Mouse (Mus musculus) lung, embryonic 15.5 days (tissue): ENCODE data around the gene Itpkb. TPM values are rescaled to one million over a fixed set of nuclear protein-coding genes. Genes with fewer than 3 reads are reported as not detected.

Experiments used
- ATAC-seq: fragments of 200-750 bp; cut with Nextera tagmentation; 2 replicates; pipeline ENCODE4 v1.8.0; 2017; ENCODE audit warnings: moderate number of reproducible peaks, borderline replicate concordance; ENCODE audit not compliant: low FRiP score, low TSS enrichment; ENCODE audit errors: extremely low read depth
- H3K27ac ChIP-seq: fragments of 300-500 bp; sonication (generic); 2 replicates; pipeline ENCODE4 v1.5.1; 2015; ENCODE audit warnings: moderate library complexity, mild to moderate bottlenecking, inconsistent platforms
- H3K27me3 ChIP-seq: fragments of 300-500 bp; sonication (generic); 2 replicates; pipeline ENCODE4 v1.6.1; 2015; ENCODE audit warnings: inconsistent platforms
- H3K36me3 ChIP-seq: fragments of 300-500 bp; sonication (generic); 2 replicates; pipeline ENCODE4 v1.6.1; 2015; ENCODE audit warnings: inconsistent platforms
- H3K4me1 ChIP-seq: fragments of 300-500 bp; sonication (generic); 2 replicates; pipeline ENCODE4 v1.6.1; 2015; ENCODE audit warnings: inconsistent platforms
- H3K4me2 ChIP-seq: fragments of 300-500 bp; sonication (generic); 2 replicates; pipeline ENCODE4 v1.6.1; 2015; ENCODE audit warnings: inconsistent platforms, mild to moderate bottlenecking, moderate library complexity
- H3K4me3 ChIP-seq: fragments of 300-500 bp; sonication (generic); 2 replicates; pipeline ENCODE4 v1.5.1; 2015; ENCODE audit warnings: mild to moderate bottlenecking, inconsistent platforms
- H3K9ac ChIP-seq: fragments of 300-500 bp; sonication (generic); 2 replicates; pipeline ENCODE4 v1.6.1; 2015; ENCODE audit warnings: inconsistent platforms
- H3K9me3 ChIP-seq: fragments of 300-500 bp; sonication (generic); 2 replicates; pipeline ENCODE4 v1.6.1; 2016; ENCODE audit warnings: inconsistent platforms
- WGBS: fragments of 180-500 bp; shearing (Covaris S2); methylation state at CpG from one replicate; pipeline ENCODE4 v1.1.7; 2015; 5-methylcytosine and 5-hydroxymethylcytosine counted together
- polyA plus RNA-seq: library from polyadenylated mRNA; unstranded; fragments of >200 nt; fragmentation: Nextera tagmentation; extraction: Ambion mirVana; gene quantifications from 2 replicates; pipeline ENCODE4 v1.2.1, GENCODE M21; 2015

Gene Itpkb
- polyA plus RNA-seq, 1 experiment from 2014 or later, result 10.9 TPM

DNA sequence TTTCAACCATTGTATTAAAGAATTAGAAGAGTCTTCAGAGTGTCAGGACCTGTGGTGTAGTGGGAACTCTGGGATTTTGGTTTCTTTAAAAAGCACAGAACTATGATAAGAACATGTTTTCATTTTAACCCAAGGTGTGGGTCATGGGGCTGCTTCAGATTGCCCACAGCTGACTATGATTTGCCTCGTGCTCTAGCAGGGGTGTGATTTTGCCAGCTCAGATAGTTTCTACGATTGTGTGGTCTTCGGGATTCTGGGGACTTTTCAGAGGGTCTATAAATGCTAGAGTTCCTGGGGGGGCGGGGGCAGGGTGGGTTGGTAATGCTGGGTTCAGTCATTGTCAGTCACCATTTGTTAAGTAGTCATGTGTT lies 61.3 kb downstream of the Itpkb start:
- Histone ChIP-seq H3K4me3 (no peak overlapping the region), H3K4me1 (peaks cover 59% of the 10 kb centered on the region), H3K27ac (no peak overlapping the region; the same call in 1 of the 2 replicates), H3K9ac (no peak overlapping the region), H3K36me3 (no peaks in the 10 kb centered on the region), H3K4me2 (no peak overlapping the region), H3K27me3 (no peaks in the 10 kb centered on the region), H3K9me3 (no peaks in the 10 kb centered on the region)
- ATAC-seq, result no peak
- 79% methylated on average over 4 of the region's 4 CpGs for WGBS

DNA sequence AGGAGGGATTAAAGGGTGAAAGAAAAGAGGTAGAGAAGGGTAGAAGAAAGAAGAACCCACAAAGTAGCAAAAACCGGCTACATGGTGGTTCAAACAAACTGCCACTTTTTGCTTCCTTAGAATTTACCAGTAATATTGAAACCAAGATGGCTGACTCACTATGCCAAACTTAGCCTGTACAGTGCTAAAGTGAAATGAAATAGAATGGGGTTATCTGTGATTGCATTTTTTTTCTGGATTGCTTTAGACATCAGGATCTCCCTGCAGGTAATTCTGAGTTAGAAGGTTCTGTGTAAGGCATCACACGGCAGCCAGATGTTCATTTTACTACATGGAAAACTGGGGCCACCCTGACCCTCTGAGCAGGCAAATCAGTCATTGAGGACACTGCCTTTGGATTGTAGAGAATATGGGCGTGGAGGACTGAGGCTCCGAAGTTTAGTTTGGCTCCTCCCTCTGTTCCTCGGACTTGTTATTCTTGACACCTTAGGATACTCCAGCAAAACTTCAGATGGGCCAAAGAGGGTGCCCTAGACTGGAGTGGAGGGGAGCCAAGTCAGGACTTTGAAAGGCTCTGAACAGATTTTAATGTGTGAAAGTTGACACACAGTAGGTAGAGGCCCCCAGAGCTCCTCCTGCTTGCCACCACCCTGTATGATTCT lies 62.0 kb downstream of the Itpkb start:
- ATAC-seq, result no peak
- Histone ChIP-seq H3K4me1 (peaks cover 56% of the 10 kb centered on the region), H3K4me3 (no peak overlapping the region), H3K36me3 (no peaks in the 10 kb centered on the region), H3K4me2 (no peak overlapping the region), H3K9me3 (no peaks in the 10 kb centered on the region), H3K27me3 (no peaks in the 10 kb centered on the region), H3K27ac (peak overlapping the region; percentile 48; the same call in 1 of the 2 replicates), H3K9ac (no peak overlapping the region)
- WGBS, result 65% methylated on average over 5 of the region's 5 CpGs

DNA sequence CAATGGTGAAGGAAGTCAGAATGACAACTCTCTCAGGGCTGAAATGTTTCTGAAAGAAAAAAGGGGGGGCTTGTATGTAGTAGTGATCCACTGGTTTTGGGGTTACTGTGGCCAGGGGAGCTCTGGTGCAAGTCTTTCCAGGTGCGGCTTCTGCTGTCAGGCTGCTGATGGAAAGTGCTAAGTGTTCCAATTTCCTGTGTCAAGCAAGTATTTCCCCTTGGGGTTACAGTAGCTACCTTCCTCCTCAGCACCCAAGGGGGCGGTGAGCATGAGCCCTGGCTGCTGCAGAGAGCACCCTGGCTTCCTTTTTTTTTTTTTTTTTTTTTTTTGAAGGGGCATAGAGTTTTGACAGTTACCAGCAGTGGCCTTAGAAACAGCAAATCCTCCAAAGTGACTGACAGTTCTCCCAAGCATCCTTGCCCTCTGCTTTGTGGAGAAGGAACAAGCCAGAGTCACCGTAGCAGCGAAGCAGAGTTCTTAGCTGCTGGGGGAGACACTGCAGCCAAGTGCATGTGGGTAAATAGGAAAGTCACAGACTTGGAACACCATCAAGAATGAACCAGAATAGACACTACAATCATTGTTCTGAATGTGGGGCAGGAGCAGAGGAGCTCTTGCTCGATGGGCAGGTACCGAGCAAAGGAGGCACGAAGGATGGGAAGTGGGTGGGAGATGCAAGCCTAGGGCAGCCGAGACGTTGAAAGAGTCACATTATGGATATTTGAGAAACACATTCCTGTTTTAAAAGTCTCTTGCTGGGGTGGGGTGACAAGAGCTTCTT lies 62.9 kb downstream of the Itpkb start:
- H3K4me3 ChIP-seq, result no peak overlapping the region
- H3K36me3 ChIP-seq, result no peaks in the 10 kb centered on the region
- H3K27ac ChIP-seq, result peak overlapping the region; percentile 48
- no peaks in the 10 kb centered on the region for H3K9me3 ChIP-seq
- ATAC-seq, result no peak
- peaks cover 53% of the 10 kb centered on the region for H3K4me1 ChIP-seq
- H3K9ac ChIP-seq, result no peak overlapping the region
- WGBS, result 56% methylated on average over 9 of the region's 9 CpGs
- H3K27me3 ChIP-seq, result no peaks in the 10 kb centered on the region
- no peak overlapping the region for H3K4me2 ChIP-seq

DNA sequence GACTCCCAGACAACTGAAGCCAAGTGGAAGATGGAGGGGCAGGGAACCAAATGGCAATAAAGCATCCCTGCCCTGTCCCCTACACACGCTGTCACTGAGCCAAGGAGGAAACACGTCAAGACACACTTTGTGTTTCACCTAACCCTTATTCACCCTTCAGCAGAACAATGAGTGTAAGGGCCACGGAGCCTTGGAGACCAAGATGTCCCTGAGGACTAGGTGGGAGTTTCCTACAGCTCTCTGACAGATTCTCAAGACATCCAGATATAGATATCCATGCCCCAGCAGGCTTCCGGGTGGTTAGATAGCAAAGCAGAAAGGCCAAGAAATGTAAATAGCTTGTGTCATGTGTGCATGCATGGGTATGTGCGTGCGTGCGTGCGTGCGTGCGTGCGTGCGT lies 63.6 kb downstream of the Itpkb start:
- Histone ChIP-seq H3K4me3 (no peak overlapping the region), H3K36me3 (no peaks in the 10 kb centered on the region), H3K4me2 (no peak overlapping the region), H3K9ac (no peak overlapping the region), H3K9me3 (no peaks in the 10 kb centered on the region), H3K27ac (peak overlapping the region; percentile 48; the same call in 1 of the 2 replicates), H3K27me3 (no peaks in the 10 kb centered on the region), H3K4me1 (peaks cover 47% of the 10 kb centered on the region)
- no peak for ATAC-seq
- WGBS, result 78% methylated on average over 12 of the region's 12 CpGs

GRCm38 (mm10) chr1:180397734-180398133 lies 67.4 kb downstream of the Itpkb start:
- no peak overlapping the region for H3K4me3 ChIP-seq
- H3K27me3 ChIP-seq, result no peaks in the 10 kb centered on the region
- H3K4me2 ChIP-seq, result no peak overlapping the region
- no peak overlapping the region for H3K9ac ChIP-seq
- H3K36me3 ChIP-seq, result no peaks in the 10 kb centered on the region
- ATAC-seq, result no peak
- H3K9me3 ChIP-seq, result no peaks in the 10 kb centered on the region
- peaks cover 58% of the 10 kb centered on the region for H3K4me1 ChIP-seq
- no peak overlapping the region for H3K27ac ChIP-seq
- WGBS, result 35% methylated on average over 5 of the region's 5 CpGs

GRCm38 (mm10) chr1:180398446-180398845 lies 68.2 kb downstream of the Itpkb start:
- no peaks in the 10 kb centered on the region for H3K27me3 ChIP-seq
- no peak overlapping the region for H3K27ac ChIP-seq
- WGBS, result 61% methylated on average over 3 of the region's 3 CpGs
- H3K4me1 ChIP-seq, result peaks cover 58% of the 10 kb centered on the region
- H3K4me2 ChIP-seq, result no peak overlapping the region
- no peaks in the 10 kb centered on the region for H3K36me3 ChIP-seq
- H3K9me3 ChIP-seq, result no peaks in the 10 kb centered on the region
- no peak overlapping the region for H3K9ac ChIP-seq
- ATAC-seq, result no peak
- no peak overlapping the region for H3K4me3 ChIP-seq

GRCm38 (mm10) chr1:180400691-180401455 lies 70.6 kb downstream of the Itpkb start:
- Histone ChIP-seq H3K36me3 (no peaks in the 10 kb centered on the region), H3K9me3 (no peaks in the 10 kb centered on the region), H3K9ac (no peak overlapping the region), H3K27ac (peak overlapping the region; percentile 95; the same call in 1 of the 2 replicates), H3K27me3 (no peaks in the 10 kb centered on the region), H3K4me1 (peaks cover 69% of the 10 kb centered on the region), H3K4me3 (no peak overlapping the region), H3K4me2 (no peak overlapping the region)
- WGBS, result 67% methylated on average over 4 of the region's 4 CpGs
- no peak for ATAC-seq

GRCm38 (mm10) chr1:180401725-180402124 lies 71.4 kb downstream of the Itpkb start:
- ATAC-seq, result no peak
- Histone ChIP-seq H3K4me3 (no peak overlapping the region), H3K4me2 (no peak overlapping the region), H3K27ac (peak overlapping the region; percentile 95), H3K9me3 (no peaks in the 10 kb centered on the region), H3K27me3 (no peaks in the 10 kb centered on the region), H3K9ac (no peak overlapping the region), H3K36me3 (no peaks in the 10 kb centered on the region), H3K4me1 (peaks cover 73% of the 10 kb centered on the region)
- WGBS, result 69% methylated on average over 6 of the region's 6 CpGs

GRCm38 (mm10) chr1:180402481-180403081 lies 72.3 kb downstream of the Itpkb start:
- H3K4me2 ChIP-seq, result no peak overlapping the region
- no peak overlapping the region for H3K9ac ChIP-seq
- peaks cover 76% of the 10 kb centered on the region for H3K4me1 ChIP-seq
- no peak for ATAC-seq
- H3K4me3 ChIP-seq, result no peak overlapping the region
- H3K27me3 ChIP-seq, result no peaks in the 10 kb centered on the region
- WGBS, result 56% methylated on average over 11 of the region's 11 CpGs
- H3K9me3 ChIP-seq, result no peaks in the 10 kb centered on the region
- H3K36me3 ChIP-seq, result no peaks in the 10 kb centered on the region
- peak overlapping the region; percentile 95 for H3K27ac ChIP-seq

- Histone ChIP-seq H3K4me2 (peak overlapping the region; percentile 36), H3K9me3 (no peaks in the 10 kb centered on the region), H3K9ac (no peak overlapping the region), H3K27me3 (no peaks in the 10 kb centered on the region), H3K4me3 (no peak overlapping the region), H3K36me3 (no peaks in the 10 kb centered on the region), H3K4me1 (peaks cover 83% of the 10 kb centered on the region), H3K27ac (peak overlapping the region; percentile 95)
- no peak for ATAC-seq
- 79% methylated on average over 8 of the region's 8 CpGs for WGBS
Observed at GRCm38 (mm10) chr1:180403357-180403693, 73.0 kb downstream of the Itpkb start.

DNA sequence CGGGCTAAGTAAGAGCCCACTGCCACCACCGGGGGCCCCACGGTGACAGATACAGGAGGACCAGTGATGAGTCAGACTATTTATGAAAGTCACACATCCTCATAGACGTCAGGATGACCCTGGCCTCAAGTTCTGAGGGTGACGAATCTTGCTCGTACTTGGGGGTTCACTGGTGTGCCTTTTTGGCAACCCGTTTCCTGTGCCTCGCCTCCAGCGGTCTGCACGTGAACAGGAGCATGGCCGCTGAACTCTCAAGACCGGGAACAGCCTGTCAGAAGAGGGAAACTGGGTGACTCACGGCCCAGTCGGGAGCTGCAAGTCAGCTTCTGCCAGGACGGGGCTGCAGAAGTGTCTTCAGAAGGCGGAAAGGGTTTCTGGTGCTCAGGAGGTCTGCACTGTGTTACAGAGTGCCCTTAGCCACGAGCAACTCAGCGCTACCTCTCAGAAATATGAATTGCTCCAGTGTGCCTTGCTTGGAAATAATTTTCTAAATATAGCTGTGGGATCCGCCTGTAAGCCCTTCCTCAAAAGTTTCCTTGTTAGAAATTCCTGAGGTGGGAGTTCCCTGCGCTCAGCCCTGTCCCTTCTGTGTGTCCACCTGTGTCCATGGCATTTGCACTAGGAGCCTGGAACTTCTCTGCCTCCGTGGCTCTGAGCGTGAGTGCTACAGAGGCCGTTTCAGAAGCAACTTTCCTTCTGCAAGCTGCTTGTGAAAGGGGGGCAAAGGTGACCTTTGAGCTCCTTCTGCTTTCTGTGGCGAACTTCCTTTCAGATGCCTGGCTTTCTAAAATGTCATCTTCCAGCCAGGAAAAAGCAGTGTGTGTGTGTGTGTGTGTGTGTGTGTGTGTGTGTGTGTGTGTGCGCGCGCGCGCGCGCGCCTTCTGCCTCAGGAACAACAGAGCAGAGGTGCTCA lies 73.7 kb downstream of the Itpkb start:
- WGBS, result 27% methylated on average over 32 of the region's 32 CpGs
- H3K9ac ChIP-seq, result no peak overlapping the region

More for the DNA sequence above, 73.7 kb downstream of the Itpkb start:
- H3K4me2 ChIP-seq, result peak overlapping the region; percentile 36
- H3K4me1 ChIP-seq, result peaks cover 89% of the 10 kb centered on the region
- no peaks in the 10 kb centered on the region for H3K27me3 ChIP-seq
- peak overlapping the region; percentile 95 for H3K27ac ChIP-seq
- H3K9me3 ChIP-seq, result no peaks in the 10 kb centered on the region
- no peaks in the 10 kb centered on the region for H3K36me3 ChIP-seq
- ATAC-seq, result peak; percentile 70
- no peak overlapping the region for H3K4me3 ChIP-seq
